Mouse (Mus musculus): ENCODE measurements around the gene Arhgdig. TPM values are rescaled to one million over a fixed set of nuclear protein-coding genes. Genes with fewer than 3 reads are reported as not detected.
"Not testable (repeated sequence)": the region's sequence is repeated elsewhere in the genome, so short reads cannot be mapped to it uniquely, and the experiment has no call there.

Gene Arhgdig
- polyA plus RNA-seq, 1 experiment from 2014 or later: 33.8 TPM

DNA sequence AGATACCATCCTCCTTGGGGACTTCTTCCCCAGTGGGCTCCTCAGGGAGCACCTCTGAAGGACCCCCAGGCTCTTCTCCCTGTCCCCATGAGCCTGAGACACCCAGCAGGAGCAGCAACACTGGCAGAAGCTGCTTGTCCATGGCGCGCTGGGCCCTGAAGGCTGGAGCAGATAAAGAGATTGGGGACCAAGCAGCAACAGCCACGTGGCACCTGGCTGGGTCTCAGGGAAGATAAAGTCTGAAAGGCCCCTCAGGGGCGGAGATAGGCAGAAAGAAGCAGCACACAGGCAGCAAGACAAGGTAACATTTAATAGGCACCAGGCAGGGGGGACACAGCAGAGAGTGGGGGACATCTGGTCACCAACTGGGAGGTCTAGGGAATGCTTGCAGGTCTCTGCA, 8.7 kb downstream of the Arhgdig start, which contains the start of gene Pdia2:
Pdia2 (minus strand) TSS at position 196 of the 400 bp plus-strand sequence.
- Histone ChIP-seq H3K4me1 (ENCODE audit: control insufficient read depth, insufficient read depth, low read length) (peaks cover 6% of the 10 kb centered on the region; the same call in 1 of the 2 replicates), H3K4me3 (ENCODE audit: low read depth, low read length) (no peak within 1 kb of the TSS), H3K27me3 (replicated peaks; ENCODE audit: control insufficient read depth, insufficient read depth, low read length) (peaks cover 37% of the 10 kb centered on the region), H3K27ac (ENCODE audit: low read depth, low read length) (no peak within 1 kb of the TSS), H3K4me2 (ENCODE audit: low read length) (no peak within 1 kb of the TSS), H3K9me3 (replicated peaks; ENCODE audit: control insufficient read depth, low read length) (no peaks in the 10 kb centered on the region), H3K36me3 (ENCODE audit: control insufficient read depth, insufficient read depth, low read length) (peaks cover 40% of the 10 kb centered on the region), H3K9ac (ENCODE audit: low read length) (no peak within 1 kb of the TSS)
- DNase-seq (ENCODE audit: low spot score) (no peak), ATAC-seq (no peak)
- WGBS: 79% methylated on average over 4 of the region's 4 CpGs

DNA sequence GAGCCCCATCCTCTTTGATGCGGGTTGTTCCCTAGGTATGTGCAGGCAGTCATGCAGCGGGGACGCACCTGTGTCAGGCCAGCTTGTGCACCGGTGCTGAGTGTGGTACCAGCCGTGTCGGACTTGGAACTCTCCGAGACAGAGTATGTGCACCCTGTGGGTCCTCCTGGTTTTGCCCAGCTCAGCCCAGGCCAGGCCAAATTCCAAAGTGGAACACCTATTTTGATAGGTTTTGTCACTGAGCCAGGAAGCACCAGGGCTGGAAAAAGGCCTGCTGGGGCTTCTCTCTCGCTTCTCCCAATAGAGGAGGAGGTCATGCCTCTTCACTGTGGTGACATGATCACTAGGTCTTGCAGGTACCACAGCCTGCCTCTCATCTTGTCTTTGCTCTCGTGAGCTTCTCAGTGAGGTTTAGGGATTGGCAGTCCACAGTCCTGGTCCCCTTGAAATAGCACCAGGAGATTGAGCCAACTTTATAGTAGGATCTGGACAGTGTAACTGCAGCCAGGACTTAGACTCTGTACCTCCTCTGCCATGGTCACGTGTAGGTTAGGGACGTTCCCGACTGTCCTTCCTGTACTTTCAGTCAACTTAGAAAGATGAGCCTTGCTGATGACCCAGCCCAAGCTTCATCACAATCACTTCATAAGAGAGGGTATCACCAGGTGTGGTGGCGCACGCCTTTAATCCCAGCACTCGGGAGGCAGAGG, 14.9 kb downstream of the Arhgdig start:
- ATAC-seq: no peak

DNA sequence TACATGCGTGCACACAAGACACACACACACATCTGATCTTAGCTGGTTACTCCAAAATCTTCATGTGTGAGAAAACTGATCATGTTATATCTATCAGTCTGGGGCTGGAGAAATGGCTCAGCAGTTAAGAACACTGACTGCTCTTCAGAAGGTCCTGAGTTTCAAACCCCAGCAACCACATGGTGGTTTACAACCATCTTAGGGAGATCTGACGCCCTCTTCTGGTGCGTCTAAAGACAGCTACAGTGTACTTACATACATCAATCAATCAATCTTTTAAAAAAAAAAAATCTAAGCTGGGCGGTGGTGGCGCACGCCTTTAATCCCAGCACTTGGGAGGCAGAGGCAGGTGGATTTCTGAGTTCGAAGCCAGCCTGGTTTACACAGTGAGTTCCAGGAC, 16.1 kb downstream of the Arhgdig start:
- not testable (repeated sequence) for H3K9me3 ChIP-seq (replicated peaks; ENCODE audit: control insufficient read depth, low read length); DNase-seq (ENCODE audit: low spot score); H3K4me1 ChIP-seq (ENCODE audit: control insufficient read depth, insufficient read depth, low read length); H3K4me3 ChIP-seq (ENCODE audit: low read depth, low read length); H3K4me2 ChIP-seq (ENCODE audit: low read length); H3K9ac ChIP-seq (ENCODE audit: low read length); H3K27ac ChIP-seq (ENCODE audit: low read depth, low read length); H3K27me3 ChIP-seq (replicated peaks; ENCODE audit: control insufficient read depth, insufficient read depth, low read length); ATAC-seq
- 90% methylated on average over 7 of the region's 7 CpGs for WGBS
- H3K36me3 ChIP-seq (ENCODE audit: control insufficient read depth, insufficient read depth, low read length): peaks cover 97% of the 10 kb centered on the region

More for the DNA sequence above, 14.9 kb downstream of the Arhgdig start:
- no peak for DNase-seq (ENCODE audit: low spot score)
- Histone ChIP-seq H3K4me1 (ENCODE audit: control insufficient read depth, insufficient read depth, low read length) (no peaks in the 10 kb centered on the region), H3K27ac (ENCODE audit: low read depth, low read length) (no peak overlapping the region), H3K9me3 (replicated peaks; ENCODE audit: control insufficient read depth, low read length) (no peaks in the 10 kb centered on the region), H3K4me3 (ENCODE audit: low read depth, low read length) (no peak overlapping the region), H3K9ac (ENCODE audit: low read length) (no peak overlapping the region), H3K36me3 (ENCODE audit: control insufficient read depth, insufficient read depth, low read length) (peaks cover 97% of the 10 kb centered on the region), H3K27me3 (replicated peaks; ENCODE audit: control insufficient read depth, insufficient read depth, low read length) (no peaks in the 10 kb centered on the region), H3K4me2 (ENCODE audit: low read length) (no peak overlapping the region)
- WGBS: 97% methylated on average over 15 of the region's 15 CpGs

DNA sequence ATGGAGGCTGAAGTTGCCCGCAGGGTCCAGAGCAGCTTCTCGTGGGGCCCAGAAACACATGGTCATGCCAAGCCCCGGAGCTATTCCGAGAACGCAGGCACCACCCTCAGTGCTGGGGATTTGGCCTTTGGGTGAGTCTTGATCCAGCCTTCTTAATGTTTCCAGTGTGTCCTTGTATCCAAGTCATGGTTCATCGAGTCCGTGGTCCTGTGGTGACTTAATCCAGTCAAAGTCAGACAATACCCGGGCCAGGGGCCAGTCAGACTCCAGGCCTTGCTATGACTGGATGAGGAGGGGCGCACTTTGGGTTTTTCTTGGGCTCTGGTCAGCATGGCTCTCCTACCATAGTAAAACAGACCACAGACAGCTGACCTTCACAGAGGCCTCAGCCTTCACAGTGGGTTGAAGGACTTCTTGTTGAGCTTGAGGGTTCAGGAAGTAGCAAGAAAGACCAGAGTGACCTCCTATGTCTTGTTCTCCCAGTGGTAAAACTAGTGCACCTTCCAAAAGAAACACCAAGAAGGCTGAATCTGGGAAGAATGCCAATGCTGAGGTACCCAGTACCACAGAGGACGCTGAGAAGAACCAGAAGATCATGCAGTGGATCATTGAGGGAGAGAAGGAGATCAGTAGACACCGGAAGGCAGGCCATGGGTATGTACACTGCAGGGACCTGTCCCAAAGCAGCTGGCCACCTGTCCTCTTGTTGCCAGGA, 19.3 kb downstream of the Arhgdig start:
- Histone ChIP-seq H3K4me1 (ENCODE audit: control insufficient read depth, insufficient read depth, low read length) (no peaks in the 10 kb centered on the region), H3K27ac (ENCODE audit: low read depth, low read length) (no peak overlapping the region), H3K4me3 (ENCODE audit: low read depth, low read length) (no peak overlapping the region), H3K9ac (ENCODE audit: low read length) (no peak overlapping the region), H3K9me3 (replicated peaks; ENCODE audit: control insufficient read depth, low read length) (no peaks in the 10 kb centered on the region), H3K27me3 (replicated peaks; ENCODE audit: control insufficient read depth, insufficient read depth, low read length) (no peaks in the 10 kb centered on the region), H3K4me2 (ENCODE audit: low read length) (no peak overlapping the region), H3K36me3 (ENCODE audit: control insufficient read depth, insufficient read depth, low read length) (peaks cover 96% of the 10 kb centered on the region)
- DNase-seq (ENCODE audit: low spot score) (no peak), ATAC-seq (no peak)
- WGBS: 94% methylated on average over 11 of the region's 11 CpGs

DNA sequence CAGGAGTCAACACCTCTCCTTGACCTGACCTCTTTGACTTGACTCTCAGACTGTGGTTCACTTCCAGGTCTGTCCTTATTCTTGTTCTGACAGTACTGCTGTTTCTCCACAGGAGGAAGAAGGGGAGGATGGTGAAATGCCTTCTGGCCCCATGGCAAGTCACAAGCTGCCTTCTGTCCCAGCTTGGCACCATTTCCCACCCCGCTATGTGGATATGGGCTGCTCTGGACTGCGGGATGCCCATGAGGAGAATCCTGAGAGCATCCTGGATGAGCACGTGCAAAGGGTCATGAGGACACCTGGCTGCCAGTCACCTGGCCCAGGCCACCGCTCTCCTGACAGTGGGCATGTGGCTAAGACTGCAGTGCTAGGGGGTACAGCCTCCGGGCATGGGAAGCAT, 20.0 kb downstream of the Arhgdig start:
- Histone ChIP-seq H3K36me3 (ENCODE audit: control insufficient read depth, insufficient read depth, low read length) (peaks cover 96% of the 10 kb centered on the region), H3K4me2 (ENCODE audit: low read length) (no peak overlapping the region), H3K4me3 (ENCODE audit: low read depth, low read length) (no peak overlapping the region), H3K9ac (ENCODE audit: low read length) (no peak overlapping the region), H3K9me3 (replicated peaks; ENCODE audit: control insufficient read depth, low read length) (no peaks in the 10 kb centered on the region), H3K27me3 (replicated peaks; ENCODE audit: control insufficient read depth, insufficient read depth, low read length) (no peaks in the 10 kb centered on the region), H3K4me1 (ENCODE audit: control insufficient read depth, insufficient read depth, low read length) (no peaks in the 10 kb centered on the region), H3K27ac (ENCODE audit: low read depth, low read length) (no peak overlapping the region)
- no peak for ATAC-seq
- WGBS: 96% methylated on average over 5 of the region's 5 CpGs
- no peak for DNase-seq (ENCODE audit: low spot score)

DNA sequence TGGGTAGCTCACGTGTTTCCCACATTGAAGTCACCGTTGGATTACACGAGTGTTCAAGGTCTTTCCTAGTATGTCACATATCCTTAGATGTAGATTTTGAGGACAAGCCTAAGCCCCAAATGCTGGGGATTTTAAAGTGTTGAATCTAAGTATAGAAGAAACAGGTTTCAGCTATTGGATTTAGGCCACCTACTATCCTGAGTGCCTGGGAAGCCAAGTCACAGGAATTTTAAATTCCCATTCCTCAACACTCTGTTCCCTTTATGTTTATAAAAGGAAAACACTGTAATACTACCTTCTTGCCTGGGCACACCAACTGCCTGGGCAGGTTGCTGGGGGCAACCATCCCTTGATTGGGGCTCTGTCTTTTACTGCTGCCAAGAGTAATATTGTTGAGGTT, 26.4 kb downstream of the Arhgdig start:
- H3K9me3 ChIP-seq (replicated peaks; ENCODE audit: control insufficient read depth, low read length): no peaks in the 10 kb centered on the region
- no peak for ATAC-seq
- H3K4me3 ChIP-seq (ENCODE audit: low read depth, low read length): no peak overlapping the region
- no peaks in the 10 kb centered on the region for H3K4me1 ChIP-seq (ENCODE audit: control insufficient read depth, insufficient read depth, low read length)
- DNase-seq (ENCODE audit: low spot score): no peak
- H3K9ac ChIP-seq (ENCODE audit: low read length): no peak overlapping the region
- no peak overlapping the region for H3K27ac ChIP-seq (ENCODE audit: low read depth, low read length)
- peaks cover 43% of the 10 kb centered on the region for H3K36me3 ChIP-seq (ENCODE audit: control insufficient read depth, insufficient read depth, low read length)
- 98% methylated on average over 3 of the region's 3 CpGs for WGBS
- no peak overlapping the region for H3K4me2 ChIP-seq (ENCODE audit: low read length)
- no peaks in the 10 kb centered on the region for H3K27me3 ChIP-seq (replicated peaks; ENCODE audit: control insufficient read depth, insufficient read depth, low read length)

DNA sequence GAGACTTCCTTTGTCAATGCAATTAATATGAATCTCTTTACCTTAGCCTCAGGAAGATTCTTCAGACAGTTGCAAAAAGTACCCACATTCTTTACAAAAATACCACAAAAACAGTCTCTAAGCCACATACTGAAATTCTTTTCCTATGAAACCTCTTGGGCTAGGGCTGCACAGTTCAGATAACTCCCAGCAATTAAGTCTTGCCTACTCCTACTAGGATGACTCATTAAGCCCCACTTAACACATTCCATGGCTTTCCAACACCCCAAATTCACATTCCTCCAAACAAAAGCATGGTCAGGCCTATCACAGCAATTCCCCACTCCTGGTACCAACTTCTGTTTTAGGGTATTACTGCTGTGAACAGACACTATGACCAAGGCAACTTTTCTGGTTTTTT, 29.0 kb downstream of the Arhgdig start:
- H3K4me2 ChIP-seq (ENCODE audit: low read length): no peak overlapping the region
- no peak overlapping the region for H3K9ac ChIP-seq (ENCODE audit: low read length)
- no peaks in the 10 kb centered on the region for H3K4me1 ChIP-seq (ENCODE audit: control insufficient read depth, insufficient read depth, low read length)
- H3K36me3 ChIP-seq (ENCODE audit: control insufficient read depth, insufficient read depth, low read length): peaks cover 27% of the 10 kb centered on the region
- no peaks in the 10 kb centered on the region for H3K27me3 ChIP-seq (replicated peaks; ENCODE audit: control insufficient read depth, insufficient read depth, low read length)
- no peaks in the 10 kb centered on the region for H3K9me3 ChIP-seq (replicated peaks; ENCODE audit: control insufficient read depth, low read length)
- no peak overlapping the region for H3K27ac ChIP-seq (ENCODE audit: low read depth, low read length)
- ATAC-seq (no peak), DNase-seq (ENCODE audit: low spot score) (no peak)
- no peak overlapping the region for H3K4me3 ChIP-seq (ENCODE audit: low read depth, low read length)

DNA sequence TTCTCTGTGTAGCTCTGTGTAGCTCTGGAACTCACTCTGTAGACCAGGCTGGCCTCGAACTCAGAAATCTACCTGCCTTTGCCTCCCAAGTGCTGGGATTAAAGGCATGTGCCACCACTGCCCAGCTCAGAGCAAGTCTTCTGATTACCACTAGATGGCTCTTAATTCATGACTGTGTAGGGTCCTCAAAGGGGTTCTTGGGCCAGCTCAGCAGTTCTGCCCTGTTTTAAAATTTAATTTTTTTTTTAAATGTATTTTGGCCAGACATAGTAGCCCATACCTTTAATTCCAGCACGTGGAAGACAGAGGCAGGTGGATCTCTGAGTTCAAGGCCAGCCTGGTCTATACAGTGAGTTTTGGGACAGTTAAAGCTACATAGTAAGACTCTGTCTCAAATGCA, 32.3 kb downstream of the Arhgdig start:
- peaks cover 12% of the 10 kb centered on the region for H3K36me3 ChIP-seq (ENCODE audit: control insufficient read depth, insufficient read depth, low read length)
- H3K9me3 ChIP-seq (replicated peaks; ENCODE audit: control insufficient read depth, low read length); H3K27me3 ChIP-seq (replicated peaks; ENCODE audit: control insufficient read depth, insufficient read depth, low read length); DNase-seq (ENCODE audit: low spot score); H3K27ac ChIP-seq (ENCODE audit: low read depth, low read length); H3K9ac ChIP-seq (ENCODE audit: low read length); H3K4me2 ChIP-seq (ENCODE audit: low read length); H3K4me3 ChIP-seq (ENCODE audit: low read depth, low read length); ATAC-seq; H3K4me1 ChIP-seq (ENCODE audit: control insufficient read depth, insufficient read depth, low read length): not testable (repeated sequence)
- WGBS: 86% methylated on average over 2 of the region's 2 CpGs

DNA sequence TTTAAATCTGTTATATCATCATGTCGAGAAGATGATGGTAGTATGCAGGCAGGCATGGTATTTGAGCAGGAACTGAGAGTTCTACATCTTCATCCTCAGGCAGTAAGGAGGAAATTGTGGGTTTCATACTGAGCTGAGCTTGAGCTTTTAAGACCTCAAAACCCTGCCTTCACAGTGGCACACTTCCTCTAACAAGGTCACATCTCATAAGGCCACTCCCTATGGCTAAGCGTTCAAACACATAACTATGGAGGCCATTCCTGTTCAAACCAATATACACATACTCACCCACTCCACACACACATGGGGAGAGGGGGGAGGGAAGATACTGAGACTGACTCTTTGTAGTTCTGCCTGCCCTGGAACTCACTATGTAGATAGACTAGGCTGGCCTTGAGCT, 39.5 kb downstream of the Arhgdig start:
- H3K4me3 ChIP-seq (ENCODE audit: low read depth, low read length): no peak overlapping the region
- no peak overlapping the region for H3K4me2 ChIP-seq (ENCODE audit: low read length)
- no peak for DNase-seq (ENCODE audit: low spot score)
- H3K36me3 ChIP-seq (ENCODE audit: control insufficient read depth, insufficient read depth, low read length): no peaks in the 10 kb centered on the region
- H3K27me3 ChIP-seq (replicated peaks; ENCODE audit: control insufficient read depth, insufficient read depth, low read length): no peaks in the 10 kb centered on the region
- no peak overlapping the region for H3K27ac ChIP-seq (ENCODE audit: low read depth, low read length)
- WGBS: 96% methylated on average over 2 of the region's 2 CpGs
- ATAC-seq: no peak
- no peak overlapping the region for H3K9ac ChIP-seq (ENCODE audit: low read length)
- no peaks in the 10 kb centered on the region for H3K4me1 ChIP-seq (ENCODE audit: control insufficient read depth, insufficient read depth, low read length)
- no peaks in the 10 kb centered on the region for H3K9me3 ChIP-seq (replicated peaks; ENCODE audit: control insufficient read depth, low read length)
